Mouse (Mus musculus) frontal cortex, postnatal 25 days (tissue): ENCODE measurements around the gene Plod2.
A peak's percentile ranks its signal among the peaks of the same experiment; 100 is the strongest.

Experiments
- DNase-seq, 2 experiments: peaks; one replicate each; pipeline ENCODE4 v3.0.0; 2022; ENCODE audit warnings: low spot score in 2 of 2

The Plod2 gene

GRCm38 (mm10) chr9:92599940-92600538 is 58.0 kb downstream of the Plod2 start:
- DNase-seq, result no peak

- DNase-seq, result no peak
These were observed 59.5 kb downstream of the Plod2 start for GRCm38 (mm10) chr9:92601551-92601950.

- no peak for DNase-seq
These were observed 61.5 kb downstream of the Plod2 start for GRCm38 (mm10) chr9:92603541-92603940.

GRCm38 (mm10) chr9:92610628-92611267 is 68.7 kb downstream of the Plod2 start:
- peak; percentile 11 to 41 for DNase-seq

- DNase-seq, result no peak
These were observed 70.6 kb downstream of the Plod2 start for GRCm38 (mm10) chr9:92612641-92613040.

- no peak for DNase-seq
These were observed 71.2 kb downstream of the Plod2 start for GRCm38 (mm10) chr9:92613206-92613605.

GRCm38 (mm10) chr9:92616418-92616817 is 74.4 kb downstream of the Plod2 start:
- DNase-seq, result no peak

- no peak for DNase-seq
These were observed 75.4 kb downstream of the Plod2 start for GRCm38 (mm10) chr9:92617376-92617775.

GRCm38 (mm10) chr9:92620088-92620487 is 78.1 kb downstream of the Plod2 start:
- no peak for DNase-seq

- DNase-seq, result no peak
These were observed 79.2 kb downstream of the Plod2 start for GRCm38 (mm10) chr9:92621246-92621645.

GRCm38 (mm10) chr9:92621878-92622282 is 79.9 kb downstream of the Plod2 start:
- no peak for DNase-seq

GRCm38 (mm10) chr9:92634792-92635191 is 92.8 kb downstream of the Plod2 start:
- no peak for DNase-seq

- no peak for DNase-seq
These were observed 97.3 kb downstream of the Plod2 start for GRCm38 (mm10) chr9:92639200-92639897.

- DNase-seq, result no peak
These were observed 99.7 kb downstream of the Plod2 start for GRCm38 (mm10) chr9:92641717-92642116.
